Mouse (Mus musculus): ENCODE results near the gene Bhlhe23.

The Bhlhe23 gene

DNA sequence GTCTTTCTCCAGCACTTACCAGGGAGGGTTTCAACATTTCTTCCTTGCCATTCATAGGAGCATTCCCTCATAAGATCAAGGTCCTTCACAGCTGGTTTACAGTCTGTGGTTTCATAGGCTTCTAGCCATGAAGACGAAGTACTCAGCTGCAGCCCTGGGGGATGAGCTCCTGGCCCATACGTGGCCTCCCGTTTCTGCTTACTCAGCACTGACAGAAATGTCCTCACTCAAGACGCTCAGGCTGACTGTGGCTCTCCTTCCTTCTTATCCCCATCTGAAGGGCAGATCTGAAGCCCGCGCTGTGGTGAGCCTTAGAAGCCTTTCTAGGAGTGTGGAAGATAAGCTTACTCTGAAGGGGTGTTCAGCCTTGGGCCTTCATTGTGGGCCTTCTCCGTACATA lies 11.0 kb downstream of the Bhlhe23 start:
- DNase-seq: no peak

DNA sequence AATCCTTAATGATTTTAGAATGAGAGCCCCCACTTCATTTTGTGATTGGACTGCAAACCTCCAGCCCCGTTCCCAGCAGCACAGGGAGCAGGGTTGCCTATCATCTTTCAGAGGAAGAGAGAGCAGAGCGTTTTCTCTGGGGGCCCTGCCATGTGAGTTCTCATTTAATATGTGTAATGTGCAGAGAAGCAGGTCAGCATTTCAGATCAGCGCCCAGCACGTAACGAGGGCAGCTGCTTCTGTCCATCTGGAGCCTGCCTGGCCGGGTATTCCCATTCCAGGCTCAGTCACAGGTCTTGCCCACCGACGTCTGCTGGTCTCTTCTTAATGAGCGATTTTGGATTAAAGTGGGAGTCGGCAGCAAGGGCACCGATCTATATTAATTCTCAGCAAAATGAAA lies 11.7 kb downstream of the Bhlhe23 start:
- DNase-seq: peak; percentile 71 to 79

DNA sequence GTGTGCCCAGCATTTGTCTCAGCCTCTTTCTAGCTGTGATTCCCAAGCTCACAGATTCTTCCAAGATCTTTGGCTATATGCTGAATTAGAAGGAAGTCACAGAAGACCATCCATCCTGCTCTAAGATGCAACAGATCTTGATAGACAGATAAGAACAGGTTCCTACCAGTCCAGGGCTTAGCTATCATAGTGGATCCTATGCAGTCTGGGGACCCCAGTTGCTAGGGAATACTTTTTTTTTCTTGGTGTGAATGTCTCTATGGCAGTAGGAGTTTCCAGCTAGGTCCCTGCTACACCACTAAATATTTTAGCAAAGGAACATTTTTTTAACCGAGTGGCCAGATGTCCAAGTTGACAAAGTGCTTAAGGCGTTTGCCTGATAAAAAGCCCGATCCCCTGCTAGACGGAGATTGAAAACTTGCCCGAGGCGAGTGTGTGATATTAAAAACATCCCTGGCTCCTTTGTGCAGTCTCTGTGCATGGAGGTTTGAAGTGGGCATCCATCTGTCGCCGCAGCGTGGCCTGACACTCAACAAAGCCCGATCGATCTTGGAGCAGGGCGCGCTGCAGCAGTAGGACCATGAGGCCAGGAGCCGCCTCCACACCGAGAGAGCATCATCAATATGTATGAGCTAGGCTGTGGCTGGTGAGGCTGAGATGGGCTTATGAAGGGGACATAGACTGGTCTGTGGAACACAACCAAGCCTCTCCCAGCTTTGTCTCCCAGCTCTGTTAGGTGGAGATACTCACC lies 18.0 kb downstream of the Bhlhe23 start:
- DNase-seq: peak; percentile 31 to 32

DNA sequence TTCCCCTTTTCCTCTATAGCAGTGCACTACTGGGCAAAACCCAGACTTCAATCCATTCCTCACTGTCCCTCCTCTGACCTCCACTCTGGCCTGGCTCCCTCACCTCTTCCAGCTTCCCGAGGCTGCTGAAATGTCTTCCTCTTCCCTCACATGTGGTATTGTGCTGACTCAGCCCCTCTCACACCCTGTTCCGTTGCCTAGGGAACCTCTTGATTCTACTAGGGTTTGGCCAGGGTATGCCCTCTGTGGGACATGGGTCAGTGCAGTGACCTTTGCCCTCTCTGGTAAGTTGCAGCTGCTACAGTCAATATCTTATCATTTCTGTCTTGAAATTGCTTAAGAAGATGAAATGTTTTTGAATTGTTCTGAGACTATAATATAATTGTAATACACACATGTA lies 19.9 kb downstream of the Bhlhe23 start:
- no peak for DNase-seq

DNA sequence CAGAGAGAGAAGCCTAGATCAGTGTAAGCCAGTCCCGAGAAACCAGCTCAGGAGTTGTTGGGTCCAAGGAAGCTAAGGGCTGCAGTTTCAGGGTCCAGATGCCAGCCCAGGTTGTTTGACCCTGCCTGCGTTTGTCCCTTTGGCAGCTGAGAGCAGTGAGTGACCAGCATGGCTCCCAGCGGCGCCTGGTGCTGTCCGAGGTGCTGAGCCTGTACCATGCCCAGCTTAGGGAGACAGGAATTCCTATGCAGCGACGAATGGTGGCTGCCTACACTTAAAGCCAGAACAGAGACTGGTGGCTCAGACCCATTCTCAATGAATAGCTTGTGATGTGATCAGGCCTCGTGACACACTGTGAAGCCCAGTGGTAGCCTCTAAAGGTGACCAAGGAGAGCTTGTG lies 20.8 kb downstream of the Bhlhe23 start:
- no peak for DNase-seq

DNA sequence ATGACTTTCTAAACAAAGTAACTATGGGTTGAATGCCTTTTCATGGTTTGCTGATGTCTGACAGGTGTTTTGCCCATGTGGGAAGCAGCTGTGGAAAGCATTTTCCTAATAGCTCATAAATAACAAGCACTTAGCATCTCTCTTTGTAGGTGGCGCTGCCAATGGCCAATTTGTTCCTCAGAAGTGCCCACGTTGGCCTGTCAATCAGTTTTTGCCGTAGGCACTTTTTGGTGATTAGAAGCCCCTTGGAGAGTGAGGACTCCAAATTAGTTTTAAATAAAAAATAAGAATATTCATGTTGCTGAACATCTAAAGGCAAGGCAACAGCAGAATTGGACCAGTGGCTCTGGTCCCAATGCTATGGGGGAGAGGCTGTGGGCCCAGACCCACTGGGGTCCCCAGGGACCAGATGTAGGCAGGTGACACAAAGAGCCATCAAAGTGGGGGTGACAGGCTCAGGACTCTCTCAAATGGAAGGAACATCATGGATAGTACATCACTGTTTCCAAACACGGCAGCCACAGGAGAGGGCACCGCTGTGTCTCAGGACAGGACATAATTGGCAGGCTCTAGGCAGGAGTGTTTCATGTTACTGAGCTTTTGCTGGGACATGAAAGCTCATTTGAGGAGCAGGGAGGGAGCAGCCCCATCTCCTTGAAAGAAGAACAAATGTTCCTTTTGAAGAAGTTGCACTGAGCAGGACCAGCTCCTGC lies 21.6 kb downstream of the Bhlhe23 start:
- DNase-seq: no peak

- DNase-seq: no peak
These were observed 27.8 kb downstream of the Bhlhe23 start for GRCm38 (mm10) chr2:180748904-180749303.

- DNase-seq: peak in 1 of 2 experiments; percentile 49
These were observed 30.0 kb downstream of the Bhlhe23 start for GRCm38 (mm10) chr2:180746569-180747192.

GRCm38 (mm10) chr2:180745248-180745927 lies 31.3 kb downstream of the Bhlhe23 start:
- DNase-seq: peak; percentile 93 to 95

- DNase-seq: no peak
These were observed 33.4 kb downstream of the Bhlhe23 start for GRCm38 (mm10) chr2:180743321-180743720.

DNA sequence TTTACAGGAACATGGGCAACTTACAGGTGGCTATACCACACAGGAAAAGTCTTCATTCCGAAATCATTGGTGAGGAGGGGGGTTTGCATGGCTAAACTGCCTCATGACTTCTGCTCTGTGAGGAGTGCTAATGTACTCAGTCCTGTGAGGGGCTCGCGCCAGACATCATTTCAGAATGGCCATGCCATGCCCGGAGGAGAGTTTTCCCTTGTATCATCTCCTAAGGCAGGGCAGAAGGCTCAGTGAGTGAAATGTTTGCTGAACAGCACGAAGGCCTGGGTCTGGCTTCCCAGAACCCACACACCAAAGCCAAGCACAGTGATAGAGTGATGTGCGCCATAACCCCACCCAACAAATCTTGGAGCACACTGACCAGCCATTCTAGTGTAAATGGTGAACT lies 33.9 kb downstream of the Bhlhe23 start:
- no peak for DNase-seq

DNA sequence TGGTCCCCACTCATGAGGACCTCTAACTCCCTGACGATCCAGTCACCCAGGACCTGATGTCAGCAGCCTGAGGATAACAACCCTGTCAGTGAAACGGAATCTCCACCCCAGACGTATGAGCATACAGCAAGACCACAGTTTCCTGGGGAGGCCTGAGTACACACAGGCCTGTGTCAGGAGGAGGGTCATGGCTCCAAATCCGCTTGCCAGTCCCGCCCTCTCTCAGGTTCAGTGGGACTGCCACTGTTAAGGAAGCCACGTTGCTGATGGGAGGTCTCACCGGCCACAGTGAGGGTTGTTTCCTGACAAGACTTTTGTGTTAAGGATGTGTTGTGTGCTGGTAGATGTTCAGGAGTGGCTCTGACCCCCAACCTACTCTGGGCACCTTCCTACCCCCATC lies 35.3 kb downstream of the Bhlhe23 start:
- DNase-seq: no peak

DNA sequence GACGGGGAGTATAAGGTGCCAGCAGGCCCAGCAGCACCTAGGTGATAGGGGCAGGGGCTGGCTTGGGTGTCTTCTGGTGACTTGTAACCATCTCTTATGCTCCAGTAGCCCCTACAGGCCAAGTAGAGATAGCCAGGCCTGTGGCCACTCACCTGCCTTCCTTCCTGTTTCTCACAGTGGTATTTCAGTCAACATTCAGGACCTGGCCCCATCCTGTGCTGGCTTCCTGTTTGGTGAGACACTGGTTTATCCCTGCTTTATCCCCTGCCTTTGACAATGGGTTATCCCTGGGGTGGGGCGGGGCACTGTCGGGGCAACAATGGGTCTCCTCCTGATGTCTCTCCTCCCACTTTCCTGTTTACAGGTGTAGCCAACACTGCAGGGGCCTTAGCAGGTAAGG lies 36.4 kb downstream of the Bhlhe23 start:
- DNase-seq: no peak

DNA sequence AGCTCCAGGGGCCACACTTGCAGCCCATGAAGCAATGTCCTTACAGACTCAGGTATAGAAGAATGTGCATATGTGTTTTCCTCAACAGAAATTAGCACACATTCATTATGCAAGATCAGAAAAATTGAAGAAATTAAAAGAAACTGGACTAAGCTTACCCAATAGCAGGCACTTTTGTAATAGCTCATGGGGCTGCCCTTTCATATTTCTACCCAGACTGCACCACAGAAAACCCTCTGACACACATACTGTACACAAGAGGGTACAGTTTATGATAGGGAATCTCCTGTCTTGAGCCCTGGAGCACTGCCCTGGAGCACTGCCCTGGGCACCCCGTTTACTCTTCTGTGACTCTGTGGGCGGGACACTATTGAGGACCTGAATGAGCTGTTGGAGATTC lies 38.7 kb downstream of the Bhlhe23 start:
- DNase-seq: no peak

GRCm38 (mm10) chr2:180735232-180735631 lies 41.5 kb downstream of the Bhlhe23 start:
- DNase-seq: no peak

DNA sequence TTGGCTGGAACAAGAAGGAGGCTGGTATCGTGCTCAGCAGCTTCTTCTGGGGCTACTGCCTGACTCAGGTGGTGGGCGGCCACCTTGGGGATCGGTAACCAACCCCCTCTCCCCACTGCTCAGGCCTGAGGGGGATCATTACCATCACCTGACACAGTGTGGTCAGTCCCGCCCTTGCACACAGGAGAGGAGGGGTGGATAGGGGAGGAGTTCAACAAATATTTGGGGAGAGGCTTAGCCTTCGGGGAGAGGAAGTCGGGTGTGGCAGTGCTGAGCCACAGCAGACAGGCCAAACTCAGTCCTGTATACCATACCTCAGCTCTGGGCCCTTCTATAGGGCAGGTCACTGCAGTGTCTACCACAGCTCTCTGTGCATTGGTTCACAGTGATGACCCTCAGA lies 44.7 kb downstream of the Bhlhe23 start:
- DNase-seq: no peak

DNA sequence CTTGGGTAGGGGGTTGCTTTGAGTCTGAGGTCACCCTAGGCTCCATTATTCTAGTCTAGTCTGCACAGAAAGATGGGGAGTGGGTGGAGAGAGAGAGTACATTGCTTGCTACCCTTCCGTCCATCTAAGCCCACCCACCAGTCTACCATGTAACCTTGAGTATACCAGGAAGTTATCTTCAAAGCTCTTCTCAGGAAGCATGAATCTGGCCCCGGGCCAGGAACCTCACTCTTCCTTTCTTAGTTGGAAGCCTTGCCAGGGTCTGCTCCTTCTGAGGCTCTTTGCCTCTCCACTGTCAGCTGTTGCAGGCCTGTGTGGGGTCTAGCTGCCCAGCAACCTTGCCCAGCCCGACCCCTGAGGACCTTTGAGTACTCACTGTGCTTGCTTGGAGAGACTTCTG lies 45.7 kb downstream of the Bhlhe23 start:
- DNase-seq: no peak

DNA sequence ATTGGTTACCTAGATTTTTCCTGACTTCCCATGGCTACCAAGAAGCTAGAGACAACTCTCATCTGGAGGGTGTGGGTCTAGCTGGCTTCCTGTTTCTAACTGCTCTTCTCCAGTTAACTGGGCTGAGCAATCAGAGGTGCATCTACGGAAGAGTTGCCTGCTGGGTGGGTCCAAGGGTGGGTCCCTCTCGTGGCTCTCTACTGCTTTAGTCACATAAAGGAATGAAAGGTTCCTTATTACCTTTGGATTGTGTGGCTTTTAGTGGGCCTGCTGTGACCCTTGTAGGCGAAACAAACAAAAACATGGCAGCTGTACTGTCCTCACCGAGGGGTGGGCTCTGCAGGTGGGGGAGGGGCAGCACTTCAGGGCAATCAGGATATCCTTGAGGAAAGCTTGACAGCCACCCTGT lies 49.1 kb downstream of the Bhlhe23 start:
- no peak for DNase-seq

- DNase-seq: no peak
These were observed 49.9 kb downstream of the Bhlhe23 start for GRCm38 (mm10) chr2:180726658-180727442.

DNA sequence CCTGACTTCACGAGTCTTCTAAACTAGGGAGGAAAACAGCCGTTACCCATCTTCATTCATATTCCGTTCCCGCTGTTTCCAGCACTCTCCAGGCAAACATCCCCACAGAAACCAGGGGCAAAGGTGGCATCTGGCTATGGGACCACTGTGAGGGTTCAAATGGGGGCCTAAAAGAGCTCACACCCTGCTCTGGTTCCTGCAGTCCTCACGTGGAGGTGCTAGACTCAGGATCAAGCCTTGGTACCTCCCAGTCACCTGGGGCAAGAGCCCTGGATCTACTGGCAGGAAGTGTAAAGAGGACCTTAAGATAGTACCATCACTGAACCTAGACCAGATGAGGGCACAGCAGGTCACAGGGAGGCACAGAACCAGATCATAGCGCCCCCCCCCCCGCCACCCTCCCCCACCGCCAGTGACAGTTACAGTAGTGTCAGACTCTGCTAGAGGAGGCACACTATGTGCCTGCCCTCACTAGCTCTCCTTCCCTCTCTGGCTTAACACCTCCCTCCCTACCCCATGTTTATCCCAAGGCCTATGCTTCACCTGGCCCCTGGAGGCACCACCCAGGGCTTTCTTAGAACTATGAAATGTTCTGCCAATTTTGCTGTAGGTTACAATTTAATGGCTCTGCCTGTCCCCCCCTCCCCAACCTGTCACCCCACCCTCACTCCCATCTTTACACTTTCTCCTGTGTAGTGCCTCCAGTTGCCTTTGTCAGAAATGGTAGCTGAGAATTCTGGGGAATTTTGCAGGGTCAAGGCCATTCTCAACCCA lies 50.7 kb downstream of the Bhlhe23 start:
- no peak for DNase-seq

GRCm38 (mm10) chr2:180725414-180725778 lies 51.3 kb downstream of the Bhlhe23 start:
- DNase-seq: no peak
